Mouse (Mus musculus) cerebellum, adult 2 months (tissue): Measurements from ENCODE around the gene Tmem120b.

Experiments used
- CTCF ChIP-seq: fragments of 200-500 bp; IDR thresholded peaks from 2 replicates; pipeline ENCODE4 v1.5.1; 2011; ENCODE audit warnings: low read depth, mild to moderate bottlenecking, control low read depth, low read length, moderate library complexity, borderline replicate concordance; ENCODE audit not compliant: insufficient read depth
- POLR2A ChIP-seq: fragments of 200-500 bp; IDR thresholded peaks from 2 replicates; pipeline ENCODE4 v1.6.1; 2011; ENCODE audit warnings: low read length, control low read depth, borderline replicate concordance; ENCODE audit not compliant: insufficient read depth

- TF ChIP-seq CTCF (no peak), POLR2A (no peak)
Measured at GRCm38 (mm10) chr5:123039120-123039752, 29.0 kb upstream of the Tmem120b start.
